Mouse (Mus musculus) heart, embryonic 15.5 days (tissue): Measurements from ENCODE around the gene Pum2. TPM values are rescaled to one million over a fixed set of nuclear protein-coding genes. Genes with fewer than 3 reads are reported as not detected.

Experiments
- ATAC-seq: fragments of 200-750 bp; cut with Nextera tagmentation; replicated peaks from 2 replicates; pipeline ENCODE4 v1.8.0; 2017; ENCODE audit warnings: low read depth, moderate TSS enrichment; ENCODE audit not compliant: insufficient number of reproducible peaks, insufficient read depth, low FRiP score
- H3K27ac ChIP-seq: fragments of 300-500 bp; sonication (generic); 2 replicates; pipeline ENCODE4 v1.5.1; 2015; ENCODE audit warnings: mild to moderate bottlenecking, inconsistent platforms
- H3K27me3 ChIP-seq: fragments of 300-500 bp; sonication (generic); 2 replicates; pipeline ENCODE4 v1.6.1; 2015; ENCODE audit warnings: inconsistent platforms
- H3K36me3 ChIP-seq: fragments of 300-500 bp; sonication (generic); 2 replicates; pipeline ENCODE4 v1.6.1; 2015; ENCODE audit warnings: mild to moderate bottlenecking, inconsistent platforms
- H3K4me1 ChIP-seq: fragments of 300-500 bp; sonication (generic); replicated peaks from 2 replicates; pipeline ENCODE4 v1.6.1; 2015; ENCODE audit warnings: inconsistent platforms
- H3K4me2 ChIP-seq: fragments of 300-500 bp; sonication (generic); 2 replicates; pipeline ENCODE4 v1.6.1; 2015; ENCODE audit warnings: inconsistent platforms, mild to moderate bottlenecking, moderate library complexity
- H3K4me3 ChIP-seq: fragments of 300-500 bp; sonication (generic); 2 replicates; pipeline ENCODE4 v1.5.1; 2015; ENCODE audit warnings: mild to moderate bottlenecking, inconsistent platforms
- H3K9ac ChIP-seq: fragments of 300-500 bp; sonication (generic); 2 replicates; pipeline ENCODE4 v1.6.1; 2015; ENCODE audit warnings: mild to moderate bottlenecking, inconsistent platforms
- H3K9me3 ChIP-seq: fragments of 300-500 bp; sonication (generic); replicated peaks from 2 replicates; pipeline ENCODE4 v1.6.1; 2016; ENCODE audit warnings: inconsistent platforms
- WGBS: fragments of 180-500 bp; shearing (Covaris S2); methylation state at CpG from one replicate; pipeline ENCODE4 v1.1.7; 2015; ENCODE audit warnings: mixed read lengths; 5-methylcytosine and 5-hydroxymethylcytosine counted together
- polyA plus RNA-seq: library from polyadenylated mRNA; unstranded; fragments of >200 nt; fragmentation: Nextera tagmentation; extraction: Ambion mirVana; gene quantifications from 2 replicates; pipeline ENCODE4 v1.2.1, GENCODE M21; 2015

The Pum2 gene
- polyA plus RNA-seq, 1 experiment from 2014 or later = 24.4 TPM

- Histone ChIP-seq H3K4me2 (no peak overlapping the region), H3K4me1 (no peaks in the 10 kb centered on the region), H3K27me3 (no peaks in the 10 kb centered on the region), H3K4me3 (no peak overlapping the region), H3K27ac (no peak overlapping the region), H3K9ac (no peak overlapping the region), H3K9me3 (no peaks in the 10 kb centered on the region), H3K36me3 (peaks cover 30% of the 10 kb centered on the region)
- 83% methylated on average over 2 of the region's 2 CpGs for WGBS
- ATAC-seq = no peak
Observed at GRCm38 (mm10) chr12:8708876-8709275, 34.9 kb downstream of the Pum2 start.

- Histone ChIP-seq H3K4me3 (no peak overlapping the region), H3K9me3 (no peaks in the 10 kb centered on the region), H3K36me3 (peaks cover 28% of the 10 kb centered on the region), H3K27ac (no peak overlapping the region), H3K9ac (no peak overlapping the region), H3K27me3 (no peaks in the 10 kb centered on the region), H3K4me2 (no peak overlapping the region), H3K4me1 (no peaks in the 10 kb centered on the region)
- 76% methylated on average over 2 of the region's 2 CpGs for WGBS
- ATAC-seq = no peak
Observed at GRCm38 (mm10) chr12:8712665-8713064, 38.7 kb downstream of the Pum2 start.

- Histone ChIP-seq H3K27me3 (no peaks in the 10 kb centered on the region), H3K27ac (no peak overlapping the region), H3K9ac (no peak overlapping the region), H3K4me1 (no peaks in the 10 kb centered on the region), H3K9me3 (no peaks in the 10 kb centered on the region), H3K4me2 (no peak overlapping the region), H3K36me3 (peaks cover 25% of the 10 kb centered on the region), H3K4me3 (no peak overlapping the region)
- no peak for ATAC-seq
- WGBS = 80% methylated on average over 1 of the region's 1 CpGs
Observed at GRCm38 (mm10) chr12:8716093-8716492, 42.2 kb downstream of the Pum2 start.

- H3K4me2 ChIP-seq = no peak overlapping the region
- peaks cover 46% of the 10 kb centered on the region for H3K36me3 ChIP-seq
- H3K27me3 ChIP-seq = no peaks in the 10 kb centered on the region
- 52% methylated on average over 1 of the region's 1 CpGs for WGBS
- H3K4me1 ChIP-seq = no peaks in the 10 kb centered on the region
- no peaks in the 10 kb centered on the region for H3K9me3 ChIP-seq
- H3K4me3 ChIP-seq = no peak overlapping the region
- no peak overlapping the region for H3K9ac ChIP-seq
- H3K27ac ChIP-seq = no peak overlapping the region
- no peak for ATAC-seq
Observed at GRCm38 (mm10) chr12:8726890-8727289, 53.0 kb downstream of the Pum2 start.

- no peaks in the 10 kb centered on the region for H3K27me3 ChIP-seq
- H3K4me1 ChIP-seq = no peaks in the 10 kb centered on the region
- H3K4me3 ChIP-seq = no peak overlapping the region
- no peak for ATAC-seq
- H3K36me3 ChIP-seq = peaks cover 39% of the 10 kb centered on the region
- WGBS = 73% methylated on average over 2 of the region's 2 CpGs
- H3K9ac ChIP-seq = no peak overlapping the region
- no peak overlapping the region for H3K4me2 ChIP-seq
- no peak overlapping the region for H3K27ac ChIP-seq
- no peaks in the 10 kb centered on the region for H3K9me3 ChIP-seq
Observed at GRCm38 (mm10) chr12:8728739-8729138, 54.8 kb downstream of the Pum2 start.

- Histone ChIP-seq H3K4me1 (peaks cover 9% of the 10 kb centered on the region), H3K27ac (peak overlapping the region; percentile 55; the same call in 1 of the 2 replicates), H3K4me3 (no peak overlapping the region), H3K9ac (no peak overlapping the region), H3K9me3 (no peaks in the 10 kb centered on the region), H3K4me2 (no peak overlapping the region), H3K27me3 (no peaks in the 10 kb centered on the region), H3K36me3 (peaks cover 28% of the 10 kb centered on the region)
- 96% methylated on average over 2 of the region's 2 CpGs for WGBS
- ATAC-seq = no peak
Observed at GRCm38 (mm10) chr12:8753654-8754053, 79.7 kb downstream of the Pum2 start.

- H3K27me3 ChIP-seq = no peaks in the 10 kb centered on the region
- no peak for ATAC-seq
- H3K4me2 ChIP-seq = no peak overlapping the region
- peaks cover 24% of the 10 kb centered on the region for H3K36me3 ChIP-seq
- no peak overlapping the region for H3K9ac ChIP-seq
- peak overlapping the region; percentile 55 for H3K27ac ChIP-seq
- 53% methylated on average over 4 of the region's 4 CpGs for WGBS
- peaks cover 9% of the 10 kb centered on the region for H3K4me1 ChIP-seq
- H3K9me3 ChIP-seq = no peaks in the 10 kb centered on the region
- H3K4me3 ChIP-seq = no peak overlapping the region
Observed at GRCm38 (mm10) chr12:8754116-8754515, 80.2 kb downstream of the Pum2 start.

GRCm38 (mm10) chr12:8758029-8758428 is 84.1 kb downstream of the Pum2 start:
- Histone ChIP-seq H3K9ac (no peak overlapping the region), H3K4me2 (no peak overlapping the region), H3K4me1 (peaks cover 9% of the 10 kb centered on the region), H3K27ac (no peak overlapping the region), H3K27me3 (no peaks in the 10 kb centered on the region), H3K9me3 (no peaks in the 10 kb centered on the region), H3K36me3 (0 out of 2 replicates have a peak, but pooled peaks cover 9% of the 10 kb centered on the region), H3K4me3 (no peak overlapping the region)
- no peak for ATAC-seq
- 99% methylated on average over 3 of the region's 3 CpGs for WGBS

GRCm38 (mm10) chr12:8759115-8759514 is 85.2 kb downstream of the Pum2 start:
- ATAC-seq = no peak
- no peak overlapping the region for H3K4me3 ChIP-seq
- no peak overlapping the region for H3K9ac ChIP-seq
- no peak overlapping the region for H3K4me2 ChIP-seq
- H3K27me3 ChIP-seq = no peaks in the 10 kb centered on the region
- 35% methylated on average over 4 of the region's 4 CpGs for WGBS
- H3K4me1 ChIP-seq = peaks cover 4% of the 10 kb centered on the region
- H3K9me3 ChIP-seq = no peaks in the 10 kb centered on the region
- no peak overlapping the region for H3K27ac ChIP-seq
- H3K36me3 ChIP-seq = 0 out of 2 replicates have a peak, but pooled peaks cover 9% of the 10 kb centered on the region

- Histone ChIP-seq H3K4me1 (no peaks in the 10 kb centered on the region), H3K36me3 (0 out of 2 replicates have a peak, but pooled peaks cover 9% of the 10 kb centered on the region), H3K4me2 (no peak overlapping the region), H3K4me3 (no peak overlapping the region), H3K9me3 (no peaks in the 10 kb centered on the region), H3K27me3 (no peaks in the 10 kb centered on the region), H3K27ac (no peak overlapping the region), H3K9ac (no peak overlapping the region)
- no peak for ATAC-seq
- 86% methylated on average over 6 of the region's 6 CpGs for whole genome bisulfite sequencing
Observed at GRCm38 (mm10) chr12:8759779-8760178, 85.8 kb downstream of the Pum2 start.

GRCm38 (mm10) chr12:8760561-8760960 is 86.6 kb downstream of the Pum2 start:
- no peak overlapping the region for H3K4me3 ChIP-seq
- 70% methylated on average over 6 of the region's 6 CpGs for WGBS
- no peaks in the 10 kb centered on the region for H3K4me1 ChIP-seq
- H3K9me3 ChIP-seq = no peaks in the 10 kb centered on the region
- ATAC-seq = no peak
- no peak overlapping the region for H3K4me2 ChIP-seq
- H3K27me3 ChIP-seq = no peaks in the 10 kb centered on the region
- no peak overlapping the region for H3K9ac ChIP-seq
- no peak overlapping the region for H3K27ac ChIP-seq
- H3K36me3 ChIP-seq = 0 out of 2 replicates have a peak, but pooled peaks cover 5% of the 10 kb centered on the region

- ATAC-seq = no peak
- H3K9me3 ChIP-seq = no peaks in the 10 kb centered on the region
- H3K9ac ChIP-seq = no peak overlapping the region
- no peaks in the 10 kb centered on the region for H3K4me1 ChIP-seq
- H3K27me3 ChIP-seq = no peaks in the 10 kb centered on the region
- H3K36me3 ChIP-seq = 0 out of 2 replicates have a peak, but pooled peaks cover 4% of the 10 kb centered on the region
- 70% methylated on average over 7 of the region's 7 CpGs for WGBS
- no peak overlapping the region for H3K4me3 ChIP-seq
- no peak overlapping the region for H3K4me2 ChIP-seq
- no peak overlapping the region for H3K27ac ChIP-seq
Observed at GRCm38 (mm10) chr12:8761058-8761457, 87.1 kb downstream of the Pum2 start.
